ENCODE assay signal across 9 mouse cellular contexts in genomic region chr9:92412045-92412444, GRCm38 (mm10). TPM values are rescaled to one million over a fixed set of nuclear protein-coding genes. Genes with fewer than 3 reads are reported as not detected.
DNase-seq lines count a peak whose midpoint lies in the region; ATAC-seq lines count a peak whose summit lies in the region.
"Had no signal": no experiment of that assay in that cellular context is flagged by ENCODE, and none has a peak within 500 bp of the region (broad histone marks: within the 10 kb centered on the region; RNA-seq: fewer than 3 reads in every experiment).

No protein-coding gene starts in this region.

- H3K9me3 ChIP-seq in embryonic facial prominence, embryonic 15.5 days (replicated peaks): no peaks in the 10 kb centered on the region
- no peaks in the 10 kb centered on the region for H3K9me3 ChIP-seq in heart, embryonic 15.5 days (replicated peaks)
- no peaks in the 10 kb centered on the region for H3K9me3 ChIP-seq in midbrain, embryonic 14.5 days (ENCODE audit: control insufficient read depth, low read length)
- H3K9me3 ChIP-seq: limb, embryonic 13.5 days had no signal

- no peaks in the 10 kb centered on the region for H3K36me3 ChIP-seq in embryonic facial prominence, embryonic 15.5 days
- no peaks in the 10 kb centered on the region for H3K36me3 ChIP-seq in heart, embryonic 15.5 days
- H3K36me3 ChIP-seq in midbrain, embryonic 14.5 days (ENCODE audit: control insufficient read depth, insufficient read depth, low read length): no peaks in the 10 kb centered on the region
- H3K36me3 ChIP-seq: limb, embryonic 13.5 days had no signal

- no peak for ATAC-seq in embryonic facial prominence, embryonic 15.5 days (ENCODE audit: insufficient number of reproducible peaks, low FRiP score, low TSS enrichment, low read depth)
- ATAC-seq in heart, embryonic 15.5 days (replicated peaks; ENCODE audit: insufficient number of reproducible peaks, insufficient read depth, low FRiP score, low read depth): no peak
- no peak for ATAC-seq in midbrain, embryonic 14.5 days (ENCODE audit: low FRiP score, low TSS enrichment)
- ATAC-seq in monocyte, adult 5-6 weeks (replicated peaks; ENCODE audit: insufficient number of reproducible peaks, low FRiP score, low TSS enrichment, poor library complexity, severe bottlenecking): no peak

- H3K27me3 ChIP-seq in embryonic facial prominence, embryonic 15.5 days: no peaks in the 10 kb centered on the region
- no peaks in the 10 kb centered on the region for H3K27me3 ChIP-seq in heart, embryonic 15.5 days
- H3K27me3 ChIP-seq in midbrain, embryonic 14.5 days (ENCODE audit: control insufficient read depth, insufficient read depth, low read length): no peaks in the 10 kb centered on the region
- H3K27me3 ChIP-seq: limb, embryonic 13.5 days had no signal

- WGBS in embryonic facial prominence, embryonic 15.5 days: 47% methylated on average over 2 of the region's 2 CpGs
- WGBS in heart, embryonic 15.5 days: 44% methylated on average over 2 of the region's 2 CpGs
- WGBS in midbrain, embryonic 14.5 days: 90% methylated on average over 2 of the region's 2 CpGs

- 0 out of 2 replicates have a peak overlapping the region, but pooled peaks have one; percentile 2 for H3K27ac ChIP-seq in embryonic facial prominence, embryonic 15.5 days (replicated peaks)
- peak overlapping the region; percentile 53; the same call in 1 of the 2 replicates for H3K27ac ChIP-seq in heart, embryonic 15.5 days
- H3K27ac ChIP-seq in midbrain, embryonic 14.5 days (replicated peaks; ENCODE audit: low read depth, low read length): no peak overlapping the region
- H3K27ac ChIP-seq: limb, embryonic 13.5 days had no signal

- DNase-seq in layer of hippocampus, adult 11-12 months (ENCODE audit: low spot score): peak; percentile 3
- DNase-seq in layer of hippocampus, postnatal 25 days (ENCODE audit: extremely low spot score in 1 of 2, low spot score in 1 of 2): no peak
- DNase-seq in right cerebral cortex, adult 2 months (ENCODE audit: low spot score in 2 of 2): peak; percentile 8 to 10
- DNase-seq in midbrain, embryonic 14.5 days: no peak

- H3K4me3 ChIP-seq in embryonic facial prominence, embryonic 15.5 days (replicated peaks): no peak overlapping the region
- H3K4me3 ChIP-seq in heart, embryonic 15.5 days: no peak overlapping the region
- H3K4me3 ChIP-seq in midbrain, embryonic 14.5 days (replicated peaks; ENCODE audit: low read depth, low read length): no peak overlapping the region
- H3K4me3 ChIP-seq: limb, embryonic 13.5 days had no signal

- H3K4me2 ChIP-seq in embryonic facial prominence, embryonic 15.5 days (replicated peaks): no peak overlapping the region
- H3K4me2 ChIP-seq in heart, embryonic 15.5 days: no peak overlapping the region
- H3K4me2 ChIP-seq in midbrain, embryonic 14.5 days (ENCODE audit: low read length): no peak overlapping the region
- H3K4me2 ChIP-seq: limb, embryonic 13.5 days had no signal

- no peak overlapping the region for H3K9ac ChIP-seq in embryonic facial prominence, embryonic 15.5 days
- H3K9ac ChIP-seq in heart, embryonic 15.5 days: no peak overlapping the region
- no peak overlapping the region for H3K9ac ChIP-seq in midbrain, embryonic 14.5 days (replicated peaks; ENCODE audit: low read length)
- H3K9ac ChIP-seq: limb, embryonic 13.5 days had no signal

- 0 out of 2 replicates have a peak, but pooled peaks cover 5% of the 10 kb centered on the region for H3K4me1 ChIP-seq in embryonic facial prominence, embryonic 15.5 days
- H3K4me1 ChIP-seq in heart, embryonic 15.5 days (replicated peaks): no peaks in the 10 kb centered on the region
- H3K4me1 ChIP-seq in midbrain, embryonic 14.5 days (ENCODE audit: control insufficient read depth, insufficient read depth, low read length): no peaks in the 10 kb centered on the region
- H3K4me1 ChIP-seq: limb, embryonic 13.5 days had no signal

RNA-seq across cellular contexts. Expression of gene Plscr4, which starts 45.1 kb away (rescaled TPM):
- 1 to 10 TPM; 2.4 TPM for total RNA-seq in layer of hippocampus, postnatal 25 days (2021)
- polyA plus RNA-seq in embryonic facial prominence, embryonic 15.5 days (2015; fragmentation: Nextera tagmentation; extraction: Ambion mirVana): 6.4 and 7.5 TPM in 2 replicates
- polyA plus RNA-seq in heart, embryonic 15.5 days (2015; fragmentation: Nextera tagmentation; extraction: Ambion mirVana): 6.3 and 7.5 TPM in 2 replicates
- 0.55 and 1.2 TPM in 2 replicates for polyA plus RNA-seq in midbrain, embryonic 14.5 days (2014; fragmentation: Nextera tagmentation; extraction: Ambion mirVana)
- total RNA-seq in monocyte, adult 5-6 weeks (2017): 2.9 to 15.8 TPM (median 4.9 TPM) in 3 replicates
- total RNA-seq: MEL had no signal

Comparison
In these comparisons a context has a peak if more than half of its experiments do, and no peak if none do; other contexts are left out.
1. DNase-seq: peak in layer of hippocampus, adult 11-12 months (single experiment) and right cerebral cortex, adult 2 months (2 of 2); none in layer of hippocampus, postnatal 25 days (0 of 2) and midbrain, embryonic 14.5 days (single experiment).